Mouse (Mus musculus) heart, postnatal 10 days (tissue): ENCODE results near the gene Sept11. TPM values are rescaled to one million over a fixed set of nuclear protein-coding genes. Genes with fewer than 3 reads are reported as not detected.

Source experiments
- DNase-seq, 2 experiments: peaks; one replicate each; pipeline ENCODE4 v3.0.0; 2021
- intact Hi-C: fragments of 180-260 bp; cut with DNase I; formaldehyde crosslinking; loops from one replicate; pipeline ENCODE4 v1.15.1; 2025
- total RNA-seq, 2 experiments: library from RNA; stranded (reverse); gene quantifications; 2 replicates each; pipeline ENCODE4 v1.2.3; 2021

Sept11 gene
- total RNA-seq, 2 experiments from 2014 or later = 82.1 to 91.4 TPM

GRCm38 (mm10) chr5:93125325-93125724 is 32.1 kb downstream of the Sept11 start:
- no peak for DNase-seq
- intact Hi-C loops = no loop called here

DNA sequence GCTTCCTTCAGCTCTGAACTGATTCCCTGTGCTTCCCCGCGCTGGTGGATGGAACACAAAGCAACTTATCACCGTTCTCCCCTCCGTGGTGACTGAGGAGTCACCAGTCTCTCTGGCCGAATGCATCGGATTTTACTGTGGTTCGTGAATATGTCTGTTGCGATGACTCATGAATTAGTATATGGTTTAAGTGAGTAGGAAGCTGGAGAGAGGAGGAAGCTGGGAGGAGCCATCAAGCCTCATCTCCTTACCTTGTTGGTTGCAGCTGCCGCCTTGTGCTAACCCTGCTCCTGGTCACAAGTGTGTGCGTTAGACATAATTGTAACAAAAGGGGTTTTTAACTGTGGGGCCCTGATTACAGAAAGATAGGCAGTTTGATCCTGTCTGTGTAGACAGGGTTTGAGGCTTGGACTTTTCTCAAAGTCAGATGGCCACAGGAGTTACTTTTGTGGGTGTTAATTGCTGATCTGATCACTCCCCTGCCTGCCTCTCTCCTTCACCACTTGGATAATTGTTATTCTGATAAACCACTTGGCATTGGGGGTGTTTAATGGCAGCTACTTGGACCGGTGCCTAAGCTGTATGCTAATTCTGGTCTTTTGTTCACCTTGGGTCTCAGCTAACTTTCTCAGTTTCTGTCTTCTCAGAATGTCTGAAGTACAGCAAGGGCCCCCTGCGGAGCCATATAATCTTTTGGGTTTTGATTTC is 33.1 kb downstream of the Sept11 start:
- intact Hi-C loops = loop anchor here (2.0 kb wide), 1 partner anchor 34 kb away; the partner anchor contains the start of gene Sept11
- DNase-seq = no peak

DNA sequence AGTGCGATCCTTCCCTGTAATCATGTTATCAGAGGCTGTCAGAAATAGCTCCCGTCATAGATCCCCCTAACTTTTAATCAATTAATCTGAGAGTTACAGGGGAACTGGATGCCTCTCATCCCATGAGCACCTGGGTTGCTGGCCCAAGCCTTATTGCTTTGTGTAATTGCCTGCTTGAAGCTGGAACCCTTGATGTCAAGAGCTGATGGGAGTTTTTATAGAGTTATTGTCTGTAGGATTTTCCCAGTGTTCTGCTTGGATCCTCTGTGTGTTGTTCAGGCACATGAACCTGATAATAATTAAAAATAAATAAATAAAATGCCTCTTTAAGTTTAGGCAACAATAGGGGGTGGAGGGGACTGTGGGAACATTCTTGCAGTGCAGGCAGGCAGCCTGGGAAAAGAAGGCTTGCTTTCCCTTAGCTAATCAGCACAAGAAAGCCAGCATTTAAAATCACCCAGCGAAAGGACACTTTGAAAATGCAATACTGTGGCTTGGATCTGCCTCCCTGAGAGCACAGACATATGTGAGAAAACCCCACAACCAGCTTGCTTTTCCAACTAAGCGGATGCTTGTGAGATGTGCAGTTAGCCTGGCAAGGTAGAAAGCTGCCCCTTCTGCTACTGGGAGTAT is 33.8 kb downstream of the Sept11 start:
- no peak for DNase-seq
- intact Hi-C loops = loop anchor here (2.0 kb wide), 1 partner anchor 34 kb away; the partner anchor contains the start of gene Sept11

DNA sequence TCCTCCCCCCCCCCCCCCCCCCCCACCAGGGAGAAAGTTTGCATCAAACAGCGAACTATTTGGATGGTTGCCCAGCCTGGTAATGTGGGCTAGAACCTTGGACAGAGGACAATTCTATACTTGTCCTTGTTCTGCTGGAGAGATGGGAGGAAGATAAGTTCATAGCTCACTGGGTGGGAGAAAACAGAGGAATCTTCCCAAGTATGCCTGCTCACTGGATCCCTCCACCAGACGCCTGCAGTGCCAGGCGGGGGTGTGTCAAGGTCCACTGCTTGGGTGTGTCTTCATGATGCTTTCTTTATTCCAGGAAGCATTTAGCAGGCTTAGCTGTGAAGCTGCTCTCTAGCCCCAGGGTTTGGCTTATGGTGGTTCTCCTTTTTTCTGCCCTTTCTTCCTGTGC is 34.5 kb downstream of the Sept11 start:
- intact Hi-C loops = loop anchor here (2.0 kb wide), 1 partner anchor 35 kb away; the partner anchor contains the start of gene Sept11
- DNase-seq = no peak

DNA sequence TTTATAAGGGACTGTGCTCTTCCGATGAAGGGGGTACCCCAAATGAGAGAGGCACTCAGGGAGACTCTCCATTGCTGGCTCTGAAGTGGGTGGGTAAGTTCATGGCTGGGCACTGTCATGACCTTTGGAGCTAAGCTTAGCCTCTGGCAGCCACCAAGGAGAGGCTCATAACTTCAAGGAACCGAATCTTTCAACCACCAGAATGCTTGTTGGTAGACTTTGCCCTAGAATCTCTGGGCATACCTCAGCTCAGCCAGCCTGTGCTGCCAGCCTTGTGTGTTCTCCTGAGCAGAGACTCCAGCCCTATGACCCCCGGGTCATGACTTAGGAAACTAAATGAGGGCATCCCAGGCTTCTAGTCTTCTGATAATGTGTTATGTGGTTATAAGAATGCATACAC is 35.5 kb downstream of the Sept11 start:
- no peak for DNase-seq
- intact Hi-C loops = no loop called here

- intact Hi-C loops = no loop called here
- DNase-seq = peak in 1 of 2 experiments; percentile 56
Observed at GRCm38 (mm10) chr5:93129953-93130352, 36.7 kb downstream of the Sept11 start.

DNA sequence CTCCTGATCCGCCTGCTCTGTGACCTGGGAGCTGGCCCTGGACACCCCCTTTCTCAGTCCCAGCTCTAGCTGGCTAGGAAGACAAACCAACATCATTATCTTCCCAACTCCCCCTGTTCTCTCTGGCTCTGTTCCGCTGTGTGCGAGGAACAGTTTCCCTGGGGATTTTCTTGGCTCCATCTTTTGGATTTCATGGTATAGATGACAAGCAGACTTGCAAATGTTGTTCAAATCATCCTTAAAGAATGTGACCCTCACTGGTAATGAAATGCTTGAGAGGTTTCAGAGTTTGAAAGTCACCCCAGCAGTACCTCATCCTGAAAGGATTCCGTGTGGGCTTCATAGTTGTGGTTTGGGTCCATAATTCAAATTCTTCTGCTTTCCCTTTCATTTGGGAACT is 38.2 kb downstream of the Sept11 start:
- no peak for DNase-seq
- intact Hi-C loops = no loop called here

GRCm38 (mm10) chr5:93133445-93134244 is 40.4 kb downstream of the Sept11 start:
- intact Hi-C loops = no loop called here
- DNase-seq = no peak

GRCm38 (mm10) chr5:93135368-93136107 is 42.3 kb downstream of the Sept11 start:
- intact Hi-C loops = no loop called here
- DNase-seq = no peak

DNA sequence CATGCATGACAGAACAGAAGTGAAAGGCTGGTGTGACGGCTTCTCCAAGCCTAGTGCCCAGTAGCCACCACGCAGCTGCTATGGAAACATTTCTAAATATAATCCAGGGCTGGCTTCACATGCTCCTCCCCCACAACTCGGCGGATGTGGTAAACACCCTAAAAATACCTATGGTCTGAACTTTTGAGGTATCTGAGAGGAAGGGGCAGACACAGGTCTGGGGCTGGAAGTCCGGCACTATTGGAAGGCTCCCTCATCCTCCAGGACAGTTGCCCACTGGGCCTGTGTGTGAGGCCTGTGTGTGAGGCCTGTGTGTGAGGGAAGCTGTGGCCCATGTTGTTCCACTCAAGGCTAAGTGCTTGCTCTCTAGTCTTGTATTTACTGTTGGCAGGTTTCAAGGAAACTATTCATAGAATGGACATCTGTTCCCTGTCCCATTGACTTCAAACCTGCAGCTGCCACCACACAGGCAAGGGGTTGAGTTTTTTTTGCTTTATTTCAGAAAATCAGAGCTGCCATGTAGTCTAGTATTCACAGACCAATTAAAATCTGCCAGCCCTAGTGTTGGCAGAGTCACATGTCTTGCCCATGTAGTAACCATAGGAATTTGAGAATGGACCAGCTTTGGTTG is 43.8 kb downstream of the Sept11 start:
- DNase-seq = peak; percentile 81 to 84
- intact Hi-C loops = no loop called here

DNA sequence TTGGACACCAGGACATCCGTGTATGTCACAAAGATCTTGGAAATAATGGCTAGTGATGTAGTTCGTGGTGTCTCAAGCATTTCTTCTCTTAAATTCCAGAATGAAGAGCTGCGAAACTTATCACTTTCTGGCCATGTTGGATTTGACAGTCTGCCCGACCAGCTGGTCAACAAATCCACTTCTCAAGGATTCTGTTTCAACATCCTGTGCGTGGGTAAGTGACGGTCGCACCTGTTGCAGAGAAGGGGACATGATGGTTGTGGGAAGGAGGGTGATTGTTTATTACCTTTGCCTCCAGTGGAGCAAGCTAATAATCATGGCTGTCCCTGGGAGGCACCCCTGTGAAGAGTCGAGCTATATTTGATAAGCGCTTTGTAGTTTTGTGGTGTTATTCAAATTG is 46.1 kb downstream of the Sept11 start:
- intact Hi-C loops = no loop called here

DNA sequence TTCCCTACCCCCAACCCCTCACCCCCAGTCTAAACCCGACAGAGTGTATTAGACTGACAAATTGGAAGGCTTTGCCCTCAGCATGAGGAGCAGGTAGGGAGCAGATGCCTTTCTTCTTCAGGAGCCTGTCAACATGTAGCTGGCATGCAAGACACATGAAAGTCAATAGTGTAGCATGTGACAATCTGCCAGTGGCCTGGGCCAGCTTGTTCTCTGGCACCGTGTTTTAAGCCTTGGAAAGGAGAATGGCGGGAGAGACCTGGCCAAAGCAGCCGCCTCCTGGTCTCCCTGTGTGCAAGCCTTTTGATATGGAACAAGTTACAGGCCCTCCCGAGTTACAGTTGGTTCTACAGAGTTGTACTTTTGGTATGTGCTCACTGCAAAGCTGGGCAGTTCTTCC is 47.5 kb downstream of the Sept11 start:
- DNase-seq = peak; percentile 60 to 64
- intact Hi-C loops = no loop called here

More for the DNA sequence above, 46.1 kb downstream of the Sept11 start:
- DNase-seq = no peak

- no peak for DNase-seq
- intact Hi-C loops = no loop called here
Observed at GRCm38 (mm10) chr5:93143360-93144091, 50.3 kb downstream of the Sept11 start.

- no peak for DNase-seq
- intact Hi-C loops = no loop called here
Observed at GRCm38 (mm10) chr5:93144874-93145273, 51.6 kb downstream of the Sept11 start.

- intact Hi-C loops = no loop called here
- no peak for DNase-seq
Observed at GRCm38 (mm10) chr5:93145504-93145903, 52.3 kb downstream of the Sept11 start.

DNA sequence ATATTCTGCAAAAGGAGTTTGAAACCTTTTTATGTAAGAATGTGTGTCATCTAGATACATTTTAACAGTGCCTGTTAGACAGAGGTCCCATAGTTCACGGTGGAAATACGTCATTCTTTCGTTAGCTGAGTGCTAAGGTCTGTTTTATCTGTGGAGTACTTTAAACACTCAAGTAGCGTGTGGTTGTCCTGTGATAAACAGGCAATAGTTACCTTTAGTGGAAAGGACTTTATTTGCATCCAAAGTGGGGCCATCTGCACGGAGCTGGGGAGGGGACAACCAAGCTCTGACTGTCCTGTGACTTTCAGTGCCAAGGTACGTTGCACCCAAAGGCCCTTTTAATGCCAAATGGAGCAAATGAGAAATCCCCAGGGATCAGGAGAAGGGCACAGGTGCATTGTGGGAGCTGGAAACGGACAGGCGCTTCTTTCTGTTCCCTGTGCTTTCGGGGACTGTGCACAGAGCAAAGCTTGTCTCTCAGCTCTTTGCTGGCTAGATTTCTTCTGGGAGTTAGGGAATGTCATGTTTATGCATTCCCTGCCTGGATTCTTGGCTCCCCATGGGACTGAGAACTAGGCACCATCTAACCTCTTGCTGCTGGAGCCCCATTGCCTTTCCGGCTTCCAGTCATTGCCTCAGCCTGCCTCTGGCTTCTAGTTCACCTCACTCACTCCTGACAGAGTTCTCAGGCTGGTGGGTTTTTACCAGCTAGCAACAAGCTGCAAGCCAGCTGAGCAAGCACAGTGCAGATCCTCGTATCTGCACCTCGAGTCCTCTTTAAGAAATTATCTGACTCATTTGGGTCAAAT is 56.9 kb downstream of the Sept11 start:
- intact Hi-C loops = no loop called here
- no peak for DNase-seq

- intact Hi-C loops = no loop called here
Observed at GRCm38 (mm10) chr5:93151985-93152384, 58.7 kb downstream of the Sept11 start.

DNA sequence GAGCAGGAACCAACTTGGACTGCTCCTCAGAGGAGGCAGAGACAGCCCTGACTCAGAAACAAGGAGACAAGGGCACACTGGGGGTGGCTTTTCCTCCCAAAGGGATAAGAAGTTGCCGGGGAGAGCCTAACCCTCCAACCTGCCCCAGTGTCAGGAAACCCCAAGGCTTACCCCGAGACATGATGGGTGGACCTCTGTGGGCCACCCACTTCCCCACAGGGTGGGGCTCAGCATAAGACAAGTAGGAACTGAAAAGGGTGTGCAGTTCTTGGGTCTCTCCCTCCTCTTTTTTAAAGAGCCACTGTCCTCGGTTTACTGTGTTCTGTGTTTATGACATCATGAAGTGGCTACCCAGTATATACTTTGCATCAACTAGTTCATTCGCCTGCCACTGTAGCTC is 59.2 kb downstream of the Sept11 start:
- intact Hi-C loops = no loop called here
- DNase-seq = no peak

More at GRCm38 (mm10) chr5:93151985-93152384, 58.7 kb downstream of the Sept11 start:
- DNase-seq = no peak

DNA sequence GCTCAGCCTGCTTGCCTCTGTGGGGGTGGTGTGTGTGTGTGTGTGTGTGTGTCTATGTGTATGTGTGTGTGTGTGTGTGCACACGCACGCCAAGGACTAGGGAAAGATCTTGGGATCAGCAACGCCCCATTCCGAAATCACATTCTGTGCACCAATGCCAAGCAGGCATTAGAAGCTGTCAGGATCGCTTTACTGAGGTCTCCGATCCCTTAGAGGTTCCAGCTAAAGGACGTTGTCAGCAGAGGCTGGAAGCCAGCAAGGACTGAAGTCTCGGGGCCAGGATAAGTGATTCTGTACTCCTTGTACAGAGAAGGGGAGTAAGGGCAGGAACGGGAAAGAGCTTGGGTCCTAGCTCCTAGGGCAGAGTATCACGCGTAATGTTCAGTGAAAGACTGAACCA is 61.2 kb downstream of the Sept11 start:
- intact Hi-C loops = no loop called here
- DNase-seq = no peak
